Mouse (Mus musculus): ENCODE results near the gene Ulk2. TPM values are rescaled to one million over a fixed set of nuclear protein-coding genes. Genes with fewer than 3 reads are reported as not detected.

Gene Ulk2
- polyA plus RNA-seq, 1 experiment from 2014 or later, result 21.8 TPM

GRCm38 (mm10) chr11:61728037-61728436 lies 126.8 kb downstream of the Ulk2 start:
- ATAC-seq (replicated peaks; ENCODE audit: insufficient number of reproducible peaks, low FRiP score, low TSS enrichment, low read depth) (no peak), DNase-seq (ENCODE audit: low spot score) (no peak)
- H3K36me3 ChIP-seq (replicated peaks; ENCODE audit: control insufficient read depth, insufficient read depth, low read depth, low read length), result peaks cover 8% of the 10 kb centered on the region

More at GRCm38 (mm10) chr11:61728037-61728436, 126.8 kb downstream of the Ulk2 start:
- no peak overlapping the region for H3K4me2 ChIP-seq (ENCODE audit: low read depth, low read length)
- no peak overlapping the region for H3K9ac ChIP-seq (replicated peaks; ENCODE audit: low read length)
- H3K4me3 ChIP-seq (ENCODE audit: low read depth, low read length), result no peak overlapping the region
- H3K4me1 ChIP-seq (ENCODE audit: control insufficient read depth, insufficient read depth, low read length), result no peaks in the 10 kb centered on the region
- WGBS, result 58% methylated on average over 2 of the region's 2 CpGs
- H3K9me3 ChIP-seq (replicated peaks; ENCODE audit: control insufficient read depth, low read length), result no peaks in the 10 kb centered on the region
- no peaks in the 10 kb centered on the region for H3K27me3 ChIP-seq (ENCODE audit: control insufficient read depth, insufficient read depth, low read length)
- no peak overlapping the region for H3K27ac ChIP-seq (replicated peaks; ENCODE audit: low read depth, low read length)

Other genes with a start within 250 kb of the Ulk2 start
- gene Grap, start 201.8 kb downstream of the Ulk2 start, polyA plus RNA-seq (2014; fragmentation: Nextera tagmentation; extraction: Ambion mirVana), result 3.4 and 4.8 TPM in 2 replicates
- 0.76 and 0.84 TPM in 2 replicates for gene Fam83g, start 171.0 kb downstream of the Ulk2 start, polyA plus RNA-seq (2014; fragmentation: Nextera tagmentation; extraction: Ambion mirVana)
- gene Slc5a10, start 134.2 kb downstream of the Ulk2 start, polyA plus RNA-seq (2014; fragmentation: Nextera tagmentation; extraction: Ambion mirVana), result not detected in 2 replicates
- 33.1 and 36.9 TPM in 2 replicates for gene Prpsap2, start 93.0 kb downstream of the Ulk2 start, polyA plus RNA-seq (2014; fragmentation: Nextera tagmentation; extraction: Ambion mirVana)
- gene Akap10, start 75.2 kb upstream of the Ulk2 start, polyA plus RNA-seq (2014; fragmentation: Nextera tagmentation; extraction: Ambion mirVana), result 15.5 and 16.7 TPM in 2 replicates
- gene Specc1, start 101.7 kb upstream of the Ulk2 start, polyA plus RNA-seq (2014; fragmentation: Nextera tagmentation; extraction: Ambion mirVana), result 15.3 and 17.2 TPM in 2 replicates

Measured in embryonic facial prominence, embryonic 11.5 days (tissue).